Mouse (Mus musculus) embryonic fibroblast, embryonic 13.5 days (primary cell): ENCODE results near the gene Ccrl2. TPM values are rescaled to one million over a fixed set of nuclear protein-coding genes. Genes with fewer than 3 reads are reported as not detected.

ENCODE experiments used
- H3K27ac ChIP-seq: 2 replicates; pipeline ENCODE4 v1.5.1; 2012; ENCODE audit warnings: low read length, control low read depth, inconsistent platforms; ENCODE audit not compliant: insufficient read depth
- H3K4me1 ChIP-seq: 2 replicates; pipeline ENCODE4 v1.6.1; 2011; ENCODE audit warnings: low read length; ENCODE audit not compliant: control insufficient read depth, insufficient read depth
- H3K4me3 ChIP-seq: 2 replicates; pipeline ENCODE4 v1.5.1; 2011; ENCODE audit warnings: mild to moderate bottlenecking, control low read depth, low read length; ENCODE audit not compliant: insufficient read depth
- CTCF ChIP-seq: IDR thresholded peaks from 2 replicates; pipeline ENCODE4 v1.5.1; 2011; ENCODE audit warnings: mild to moderate bottlenecking, control low read depth, low read length, moderate library complexity, borderline replicate concordance; ENCODE audit not compliant: insufficient read depth
- POLR2A ChIP-seq: IDR thresholded peaks from 2 replicates; pipeline ENCODE4 v1.6.1; 2011; ENCODE audit warnings: low read depth, mild to moderate bottlenecking, control low read depth, low read length, moderate library complexity
- polyA plus RNA-seq: library from polyadenylated mRNA; stranded (reverse); fragments of >200 nt; gene quantifications from 2 replicates; pipeline ENCODE4 v1.2.4, GENCODE M21; 2011; ENCODE audit warnings: low read depth; ENCODE audit not compliant: missing spikeins, insufficient read length

Gene Ccrl2
- not detected in 2 replicates for polyA plus RNA-seq

DNA sequence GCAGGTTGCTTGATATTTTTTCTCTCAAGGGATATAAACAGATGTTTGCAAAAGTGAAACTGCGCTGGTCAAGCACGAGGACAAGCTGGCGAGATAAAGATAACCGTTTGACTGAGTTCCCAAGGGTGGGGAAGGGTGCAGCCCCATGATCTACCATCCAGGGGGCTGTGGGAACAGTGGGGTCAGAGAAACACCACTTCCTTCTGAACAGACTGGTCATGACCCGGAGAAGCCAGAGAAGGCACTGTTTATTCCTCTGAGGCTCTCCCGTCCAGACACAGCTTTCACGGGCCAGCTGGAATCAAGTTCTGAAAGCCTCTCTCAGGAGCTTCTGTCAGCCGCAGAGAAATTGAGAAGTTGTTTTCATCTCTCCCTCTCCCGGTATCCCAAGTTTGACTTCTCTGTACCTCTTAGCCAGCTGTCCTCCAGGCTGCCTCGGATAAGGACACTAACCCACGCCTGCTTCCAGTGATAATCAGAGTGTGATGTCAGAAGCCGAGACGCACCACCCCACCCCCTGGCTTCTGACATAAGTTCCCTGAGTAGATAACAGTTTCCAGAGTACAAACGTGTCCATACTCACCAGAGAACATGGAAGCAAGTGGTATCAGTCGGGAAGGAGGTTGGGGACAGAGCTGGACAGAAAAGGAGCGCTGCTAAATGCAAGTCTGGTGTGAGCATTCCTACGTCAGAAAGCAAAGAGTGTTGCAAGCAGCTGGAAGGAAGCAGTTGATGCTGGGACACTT is at the start of gene Ccrl2:
Ccrl2 (minus strand) TSS at position 722 of the 746 bp plus-strand sequence.
- Histone ChIP-seq H3K4me3 (peak within 1 kb of the TSS; percentile 62), H3K4me1 (no peaks in the 10 kb centered on the region), H3K27ac (no peak within 1 kb of the TSS)
- TF ChIP-seq POLR2A (no peak), CTCF (no peak)

DNA sequence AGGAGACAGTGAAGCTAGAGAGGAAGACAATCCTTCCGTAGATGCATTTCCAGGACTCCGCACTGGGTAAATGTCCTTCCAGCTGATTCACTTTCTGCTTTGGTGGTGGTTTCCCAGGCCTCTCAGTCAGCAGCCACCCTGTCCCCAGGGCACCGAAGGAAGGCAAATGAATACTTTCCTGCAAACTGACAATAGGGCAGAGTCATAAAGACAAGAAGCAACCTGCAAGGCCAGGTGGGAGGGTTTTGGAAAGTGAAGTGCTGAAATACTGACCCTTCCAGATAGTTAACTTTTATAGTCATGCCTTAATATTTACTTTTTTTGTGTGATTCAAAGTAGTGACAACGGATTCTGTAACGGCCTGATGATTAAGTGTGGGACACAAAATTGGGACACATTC is 46.6 kb upstream of the Ccrl2 start:
- TF ChIP-seq POLR2A (no peak), CTCF (no peak)
- Histone ChIP-seq H3K27ac (no peak overlapping the region), H3K4me1 (no peaks in the 10 kb centered on the region), H3K4me3 (no peak overlapping the region)

DNA sequence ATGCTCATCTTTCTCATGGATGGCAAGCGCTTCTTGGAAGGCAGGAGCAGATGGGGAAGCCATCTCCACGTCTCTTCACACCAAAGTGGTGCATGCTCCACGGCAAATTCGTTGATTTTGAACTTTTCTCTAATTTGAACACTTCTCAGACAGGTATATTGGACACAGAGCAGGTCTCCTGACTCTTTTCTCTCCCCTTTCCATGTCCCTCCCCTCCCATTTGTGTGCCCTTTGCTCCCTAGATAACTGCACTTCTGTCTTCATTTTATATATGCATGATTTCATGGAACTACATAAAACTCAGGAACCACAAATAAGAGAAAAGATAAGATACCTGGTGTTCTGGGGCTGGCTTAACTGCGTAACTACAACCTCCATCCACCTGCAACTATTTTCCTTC is 46.0 kb upstream of the Ccrl2 start:
- Histone ChIP-seq H3K4me3 (no peak overlapping the region), H3K27ac (no peak overlapping the region), H3K4me1 (no peaks in the 10 kb centered on the region)
- TF ChIP-seq POLR2A: no peak
- no peak for TF ChIP-seq CTCF

DNA sequence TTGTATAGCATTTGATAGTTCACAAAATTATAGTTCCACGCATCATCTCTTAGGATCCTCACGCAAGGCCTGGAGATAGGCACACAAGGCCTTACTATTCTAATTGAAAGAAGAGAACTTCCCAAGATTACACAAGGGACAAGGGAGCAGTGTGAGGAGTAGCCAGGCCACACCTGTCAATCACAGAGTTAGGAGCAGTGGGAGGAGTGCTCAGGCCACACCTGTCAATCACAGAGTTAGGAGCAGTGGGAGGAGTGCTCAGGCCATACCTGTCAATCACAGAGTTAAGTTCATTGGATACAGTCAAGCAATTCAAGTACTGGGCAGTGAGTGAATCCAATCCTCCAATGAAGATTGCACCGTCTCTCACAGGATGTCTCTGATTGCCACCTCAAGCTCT is 43.1 kb upstream of the Ccrl2 start:
- TF ChIP-seq POLR2A: no peak
- no peak for TF ChIP-seq CTCF
- Histone ChIP-seq H3K27ac (no peak overlapping the region), H3K4me3 (no peak overlapping the region)

DNA sequence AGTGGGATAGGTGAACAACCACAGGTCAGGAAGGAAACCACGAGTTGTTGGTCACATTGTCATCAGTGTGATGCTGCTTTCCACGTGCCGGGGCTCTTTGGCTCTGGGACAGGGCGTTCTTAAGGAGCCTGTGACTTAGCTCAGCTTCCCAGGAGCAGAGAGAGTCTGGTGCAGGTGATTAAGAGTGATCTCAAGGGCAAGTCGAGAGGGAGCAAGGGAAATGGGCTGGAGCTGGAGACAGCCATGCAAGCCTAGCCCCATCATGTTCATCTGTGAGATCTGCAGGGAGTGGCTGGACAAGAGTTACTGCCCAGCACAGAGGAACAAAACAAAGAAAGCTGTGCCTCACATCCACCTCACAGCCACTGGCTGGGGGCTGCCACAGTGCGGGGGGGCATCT is 40.2 kb upstream of the Ccrl2 start:
- Histone ChIP-seq H3K4me1 (no peaks in the 10 kb centered on the region), H3K27ac (no peak overlapping the region), H3K4me3 (no peak overlapping the region)
- TF ChIP-seq CTCF (no peak), POLR2A (no peak)

More for the DNA sequence above, 43.1 kb upstream of the Ccrl2 start:
- no peaks in the 10 kb centered on the region for H3K4me1 ChIP-seq

DNA sequence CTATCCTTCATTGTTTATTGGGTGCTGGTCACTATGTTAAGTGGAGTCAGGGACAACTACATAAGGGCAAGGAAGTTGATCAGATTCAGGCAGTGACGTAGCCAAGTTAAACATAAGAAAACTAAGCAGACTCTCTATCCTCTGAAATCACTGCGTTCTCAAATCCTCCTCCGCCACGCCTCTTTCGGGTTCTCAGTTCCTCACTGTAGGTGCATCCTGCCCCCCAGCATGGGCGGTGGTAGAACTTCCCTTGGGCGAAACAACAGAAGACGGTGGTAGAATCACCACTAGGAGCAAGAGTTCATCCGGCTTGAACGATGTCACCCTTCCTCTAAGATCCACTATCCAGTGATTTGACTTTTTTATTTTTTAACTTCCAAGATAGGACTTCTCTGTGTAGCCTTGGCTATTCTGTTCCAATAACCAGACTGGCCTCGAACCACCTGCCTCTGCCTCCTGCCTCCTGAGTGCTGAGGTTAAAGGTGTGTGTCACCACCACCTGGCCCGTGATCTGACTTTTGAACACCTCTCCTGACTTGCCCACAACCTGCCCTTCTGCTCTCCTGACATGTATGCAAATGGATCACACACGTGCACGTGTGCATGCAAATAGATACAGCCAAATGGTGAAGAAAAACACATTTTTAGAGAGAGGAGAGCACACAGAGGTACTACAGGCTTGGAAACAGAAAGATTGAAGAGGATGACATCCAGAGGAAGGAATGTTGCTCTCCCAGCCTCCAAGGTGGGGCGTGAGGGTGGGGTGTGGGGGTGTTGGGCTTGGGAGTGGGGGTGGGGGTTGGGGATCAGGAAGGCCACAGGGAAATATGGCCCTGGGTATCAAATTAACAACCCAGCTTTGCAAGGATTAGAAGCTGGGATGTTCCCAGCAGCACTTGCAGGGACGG is 39.4 kb upstream of the Ccrl2 start:
- TF ChIP-seq POLR2A (no peak), CTCF (no peak)
- no peak overlapping the region for H3K27ac ChIP-seq
- no peak overlapping the region for H3K4me3 ChIP-seq
- H3K4me1 ChIP-seq: no peaks in the 10 kb centered on the region

DNA sequence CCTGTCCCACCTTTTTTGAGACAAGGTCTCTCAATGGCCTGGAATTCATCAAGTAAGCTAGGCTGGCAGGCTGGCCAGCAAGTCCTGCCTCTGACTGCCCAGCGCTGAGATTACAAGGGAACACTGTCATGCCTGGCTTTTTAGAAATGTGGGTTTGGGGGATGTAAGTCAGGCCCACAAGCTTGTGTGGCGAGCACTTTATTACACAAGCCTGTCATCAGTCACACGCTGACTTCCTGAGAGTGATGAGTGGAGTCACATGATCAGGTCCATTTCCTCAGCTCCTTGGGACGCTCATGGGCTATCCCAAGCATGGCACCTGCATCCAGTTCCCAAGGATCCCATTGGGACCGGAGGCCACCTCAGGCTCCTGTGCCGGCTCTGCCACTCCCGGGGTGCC is 38.4 kb upstream of the Ccrl2 start:
- Histone ChIP-seq H3K4me1 (no peaks in the 10 kb centered on the region), H3K27ac (no peak overlapping the region), H3K4me3 (no peak overlapping the region)
- TF ChIP-seq POLR2A (no peak), CTCF (no peak)

DNA sequence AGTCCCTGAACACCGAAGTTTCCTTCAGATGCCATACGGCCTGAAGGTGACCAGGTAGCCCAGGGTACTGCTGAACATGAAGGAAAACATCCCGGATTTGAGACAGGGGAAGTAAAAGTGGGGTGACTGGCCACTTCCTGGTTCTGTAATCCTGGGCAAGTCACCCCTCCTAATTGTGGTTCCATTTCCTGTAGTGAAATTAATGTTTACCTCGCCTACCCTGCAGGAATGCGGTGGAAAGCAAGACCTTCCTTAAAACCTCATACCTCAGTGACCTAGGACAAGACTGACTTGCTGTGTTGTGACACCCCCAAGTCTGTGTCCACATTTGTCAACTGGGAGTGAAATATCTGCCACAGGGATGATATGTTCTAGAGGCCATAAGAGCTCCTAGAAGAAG is 37.3 kb upstream of the Ccrl2 start:
- Histone ChIP-seq H3K4me1 (no peaks in the 10 kb centered on the region), H3K27ac (no peak overlapping the region), H3K4me3 (no peak overlapping the region)
- TF ChIP-seq CTCF (no peak), POLR2A (no peak)

DNA sequence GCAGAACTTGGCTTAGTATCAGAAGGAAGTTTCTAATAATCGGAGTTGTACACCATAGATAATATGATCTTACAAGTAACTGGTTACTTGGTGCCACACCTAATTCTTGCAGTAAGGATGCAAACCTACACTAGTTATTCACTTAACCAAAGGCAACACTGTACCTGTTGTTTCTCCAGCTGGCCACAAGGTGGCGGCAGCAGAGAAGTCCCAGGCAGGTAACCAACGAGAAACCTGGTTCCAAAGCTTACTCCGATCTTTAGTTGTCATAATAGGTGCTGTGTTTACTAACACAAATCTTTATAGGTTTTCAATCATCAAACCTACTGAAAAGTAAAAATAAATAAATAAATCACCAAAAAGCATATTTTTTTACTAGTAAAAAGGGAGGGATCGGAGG is 35.8 kb upstream of the Ccrl2 start:
- Histone ChIP-seq H3K27ac (no peak overlapping the region), H3K4me1 (no peaks in the 10 kb centered on the region), H3K4me3 (no peak overlapping the region)
- TF ChIP-seq CTCF (peak; percentile 69; the same call in 1 of the 2 replicates), POLR2A (no peak)

DNA sequence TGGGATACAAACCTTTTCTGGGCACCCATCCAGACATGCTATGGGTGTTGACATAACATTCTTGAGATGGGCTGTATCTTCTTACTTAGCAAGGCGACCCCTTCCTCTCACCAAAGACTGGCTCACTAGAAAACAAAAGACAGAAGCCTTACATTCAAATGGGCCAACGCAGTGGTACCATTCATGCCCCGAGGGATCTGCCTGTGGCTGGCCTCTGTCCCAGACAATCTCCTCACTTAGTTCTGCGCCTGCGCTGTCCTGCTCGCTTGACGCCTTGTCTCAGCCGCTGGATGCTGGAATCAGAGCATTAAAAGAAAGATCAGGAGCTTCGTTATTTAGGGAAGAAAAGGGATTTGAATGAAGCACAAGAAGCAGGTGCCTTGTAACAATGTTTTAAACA is 35.3 kb upstream of the Ccrl2 start:
- no peak overlapping the region for H3K27ac ChIP-seq
- TF ChIP-seq CTCF: no peak
- H3K4me1 ChIP-seq: no peaks in the 10 kb centered on the region
- H3K4me3 ChIP-seq: no peak overlapping the region

DNA sequence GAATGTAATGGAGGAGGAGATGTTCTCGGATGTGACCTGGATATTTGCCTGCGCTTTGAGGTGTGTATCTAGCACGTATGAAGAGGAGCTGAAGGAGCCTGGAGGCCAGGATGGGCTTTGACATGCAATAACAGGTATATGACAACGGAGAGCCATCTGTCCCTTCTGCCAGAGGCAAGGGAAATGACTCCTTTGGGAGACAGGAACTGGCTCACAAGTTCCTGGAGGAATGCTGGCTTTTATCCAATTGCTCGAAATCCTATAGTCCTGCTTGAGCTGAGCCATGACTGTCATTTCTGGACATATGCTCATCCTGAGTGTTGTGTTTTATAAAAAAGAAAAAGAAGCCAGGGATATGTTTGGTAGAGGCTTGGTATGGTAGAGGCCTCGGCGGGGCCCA is 31.6 kb upstream of the Ccrl2 start:
- H3K4me3 ChIP-seq: no peak overlapping the region
- TF ChIP-seq POLR2A (no peak), CTCF (no peak)
- H3K4me1 ChIP-seq: no peaks in the 10 kb centered on the region
- H3K27ac ChIP-seq: no peak overlapping the region
